Mouse (Mus musculus): Measurements from ENCODE around the gene Psap.

The Psap gene

DNA sequence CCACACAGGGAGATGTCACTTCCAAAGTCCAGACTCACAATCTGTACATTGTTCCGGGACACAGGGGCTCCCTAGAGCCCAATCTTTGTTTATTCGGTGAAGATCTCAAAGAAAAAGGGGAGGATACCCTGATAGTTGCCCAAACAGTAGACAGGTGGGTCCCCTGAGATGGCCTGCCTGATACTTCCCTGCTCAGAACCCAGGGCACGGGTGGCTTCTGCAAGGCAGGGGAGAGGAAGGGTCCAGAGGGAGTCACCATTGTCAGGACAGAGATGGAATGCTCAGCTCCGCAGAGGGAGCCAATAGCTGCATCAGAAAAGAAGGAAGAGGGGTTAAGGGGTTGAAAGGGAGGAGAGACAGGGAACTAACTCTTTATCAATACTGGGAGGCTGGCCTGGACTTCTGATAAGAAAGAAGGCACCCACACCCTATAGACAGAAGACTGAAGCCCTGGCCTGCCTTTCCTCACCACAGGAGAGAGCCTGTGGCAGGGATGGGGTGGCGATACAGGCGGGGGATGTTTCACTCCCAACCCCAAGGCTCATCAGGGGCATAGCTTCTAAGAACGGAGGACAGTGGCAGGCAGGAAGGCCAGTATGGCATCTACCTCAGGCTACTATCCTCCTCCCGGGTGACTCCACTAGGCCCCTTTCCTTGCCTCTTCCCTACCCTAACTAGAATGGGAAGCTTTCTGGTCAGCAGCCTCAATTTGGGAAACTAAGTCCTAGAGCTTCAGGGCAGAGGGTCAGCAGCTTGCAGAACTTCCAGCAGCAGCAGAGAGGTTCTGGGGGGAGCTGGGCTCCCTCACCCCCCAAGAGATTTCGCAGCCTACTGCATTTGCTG lies 70.6 kb downstream of the Psap start:
- DNase-seq (ENCODE audit: low read depth, low spot score), result no peak

- DNase-seq (ENCODE audit: low read depth, low spot score), result no peak
These were observed 71.6 kb downstream of the Psap start for GRCm38 (mm10) chr10:60349056-60349455.

GRCm38 (mm10) chr10:60349644-60350043 lies 72.2 kb downstream of the Psap start:
- DNase-seq (ENCODE audit: low read depth, low spot score), result no peak

DNA sequence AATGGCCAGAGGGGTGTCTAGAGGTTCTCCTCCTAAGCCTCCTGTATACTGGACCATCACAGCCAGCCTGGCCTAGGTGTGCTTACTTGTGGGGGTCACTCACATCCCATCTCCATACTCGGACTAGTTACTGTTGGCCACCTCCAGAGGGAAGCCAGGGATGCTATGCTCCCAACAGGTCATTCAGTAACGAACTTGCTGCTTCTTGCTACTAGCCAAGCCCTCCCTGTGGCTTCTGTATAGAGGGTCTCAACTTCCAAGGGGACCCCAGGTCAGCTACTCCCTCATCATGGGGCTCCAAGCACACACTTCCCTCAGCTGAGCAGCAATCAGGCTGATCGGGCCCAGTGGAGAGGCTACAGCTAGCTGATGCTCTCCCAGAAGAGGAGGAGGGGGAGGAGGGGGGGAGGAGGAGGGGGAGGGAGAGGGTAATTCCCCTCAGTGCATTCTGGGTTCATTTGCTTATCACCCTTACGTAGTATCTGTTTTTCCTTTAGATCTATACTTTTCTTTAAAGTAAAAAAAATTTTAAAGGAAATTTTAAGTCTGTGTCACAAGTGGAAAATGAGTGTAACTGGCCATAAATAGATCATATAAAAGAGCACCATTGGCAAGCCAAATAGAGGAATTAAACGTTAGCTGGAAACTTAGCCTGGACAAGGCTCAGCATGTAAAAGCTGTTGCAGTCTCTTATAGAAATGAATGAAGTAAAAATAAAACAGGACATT lies 72.8 kb downstream of the Psap start:
- DNase-seq (ENCODE audit: low read depth, low spot score), result no peak

- DNase-seq (ENCODE audit: low read depth, low spot score), result no peak
These were observed 73.4 kb downstream of the Psap start for GRCm38 (mm10) chr10:60350805-60351167.

GRCm38 (mm10) chr10:60351248-60351647 lies 73.8 kb downstream of the Psap start:
- DNase-seq (ENCODE audit: low read depth, low spot score), result no peak

DNA sequence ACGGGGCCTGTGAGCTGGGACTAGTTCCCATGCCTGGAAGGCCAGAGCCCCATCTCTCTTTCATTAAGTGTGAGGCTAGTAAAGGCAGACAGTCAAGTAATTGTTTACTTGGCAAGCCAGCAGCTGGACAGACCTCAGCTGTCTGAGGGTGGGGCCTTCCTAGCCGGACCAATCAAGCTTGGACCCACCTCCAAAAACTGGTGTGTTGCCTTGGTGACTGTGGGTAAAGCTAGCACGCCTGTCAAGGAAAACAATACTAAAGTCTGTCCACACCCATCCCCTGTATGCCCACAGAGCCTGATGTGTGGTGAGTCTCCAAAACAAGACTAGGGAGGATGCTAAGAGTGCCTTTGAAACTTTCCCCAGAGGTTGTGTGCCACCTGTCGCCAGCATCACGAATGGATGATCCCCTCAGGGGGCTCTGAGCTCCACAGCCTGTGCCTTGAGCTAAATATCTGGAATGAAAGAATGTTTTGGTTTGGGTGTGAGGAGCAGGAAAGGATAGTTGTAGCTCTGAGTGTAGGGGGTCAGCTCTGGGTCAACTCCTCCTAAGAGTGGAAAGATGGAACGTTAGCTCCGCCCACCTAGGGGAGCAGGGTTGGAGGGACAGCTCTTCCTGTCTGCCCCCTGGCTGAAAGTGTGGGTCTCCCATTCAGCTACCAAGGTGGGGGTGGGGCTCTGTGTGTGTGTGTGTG lies 74.5 kb downstream of the Psap start:
- no peak for DNase-seq (ENCODE audit: low read depth, low spot score)
